Mouse (Mus musculus) lung, postnatal 25 days (tissue): ENCODE data around the gene Susd3.

Experiments
- DNase-seq: peaks from one replicate; pipeline ENCODE4 v3.0.0; 2022; ENCODE audit warnings: low spot score

Gene Susd3

DNA sequence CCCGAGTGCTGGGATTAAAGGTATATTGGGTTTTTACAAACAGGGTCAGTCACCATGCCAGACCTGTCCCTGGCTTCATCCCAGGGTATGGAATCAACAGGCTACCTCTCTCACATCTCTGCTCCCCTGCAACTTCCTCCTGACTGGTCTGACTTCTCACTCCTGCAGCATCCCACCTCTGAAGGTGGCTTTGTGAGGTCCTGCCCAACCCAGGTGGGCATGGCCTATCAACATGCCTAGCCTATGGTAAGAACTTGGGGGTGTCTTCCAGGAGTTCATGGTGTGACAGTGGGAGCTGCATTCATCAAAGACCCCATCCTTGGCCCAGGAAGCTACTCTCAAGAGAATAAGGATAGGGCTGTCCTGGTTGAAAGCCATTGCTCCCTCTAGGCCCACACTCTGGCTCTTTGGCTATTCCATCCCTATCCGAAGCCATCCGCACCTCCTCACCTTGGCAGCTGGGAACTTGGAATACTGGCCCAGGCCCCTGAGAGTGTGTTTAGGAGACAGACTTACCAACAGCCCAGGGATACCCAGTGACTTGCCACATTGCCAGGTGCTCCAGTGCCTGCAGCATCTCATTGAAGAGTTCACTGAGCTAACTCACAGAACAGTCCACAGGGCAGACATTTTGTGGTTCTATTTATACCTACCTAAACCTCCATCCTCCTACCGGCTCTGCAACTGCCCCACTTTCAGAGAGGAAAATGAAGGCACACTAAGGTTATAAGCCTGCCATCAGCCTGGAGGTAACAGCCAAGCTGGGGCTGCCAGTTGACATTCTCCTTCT, 35.6 kb downstream of the Susd3 start:
- no peak for DNase-seq

- DNase-seq: no peak
Measured at GRCm38 (mm10) chr13:49209306-49209705, 39.2 kb downstream of the Susd3 start.

GRCm38 (mm10) chr13:49206341-49206740, 42.2 kb downstream of the Susd3 start:
- DNase-seq: no peak

DNA sequence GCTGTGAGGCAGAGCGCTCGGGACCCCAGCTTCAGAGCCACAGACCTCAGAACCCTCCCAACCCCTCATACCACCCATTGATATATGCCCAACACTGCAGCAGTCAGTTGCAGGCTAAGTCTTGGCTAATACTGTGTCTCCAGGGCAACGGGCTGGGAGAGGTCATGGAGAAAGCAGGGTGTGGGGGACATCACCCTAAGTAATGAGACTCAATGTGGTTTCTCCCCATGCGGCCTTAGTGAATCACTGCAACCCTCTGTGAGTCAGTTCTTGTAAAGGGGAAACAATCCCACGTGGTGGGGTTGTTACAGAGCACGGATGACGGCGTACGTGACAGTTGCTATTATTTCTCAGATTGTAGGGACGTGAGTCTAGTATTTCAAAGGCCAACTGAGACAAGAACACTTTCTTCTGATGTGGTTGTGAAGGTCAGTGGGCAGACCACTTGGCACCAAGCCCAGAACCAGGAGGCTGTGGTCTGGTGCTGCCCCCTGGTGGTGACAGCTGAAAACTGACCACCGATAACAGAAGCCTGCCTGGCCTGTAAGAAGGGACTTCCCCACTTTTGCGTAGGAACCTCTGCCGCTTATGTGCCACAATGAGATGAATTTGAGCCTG, 43.0 kb downstream of the Susd3 start:
- peak; percentile 77 for DNase-seq

DNA sequence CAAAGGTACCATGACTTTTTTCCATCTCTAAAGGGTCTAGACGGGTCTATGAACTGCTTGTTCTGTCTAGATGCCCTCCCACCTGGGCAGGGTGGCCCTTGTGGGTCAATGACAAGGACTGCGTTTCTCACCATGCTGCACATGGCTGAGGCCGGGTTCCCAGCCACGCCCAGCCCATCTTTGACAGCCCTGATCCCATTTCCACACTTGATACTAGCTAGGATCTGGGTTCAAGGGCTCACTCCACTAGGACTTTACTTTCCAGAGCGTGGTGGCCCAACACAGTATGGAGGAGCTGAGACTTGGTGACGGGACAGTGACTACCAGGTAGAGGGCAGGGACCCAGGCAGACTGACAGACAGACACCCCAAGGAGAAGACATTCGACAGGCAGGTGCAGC, 46.0 kb downstream of the Susd3 start:
- DNase-seq: no peak

GRCm38 (mm10) chr13:49200688-49201087, 47.8 kb downstream of the Susd3 start:
- no peak for DNase-seq

DNA sequence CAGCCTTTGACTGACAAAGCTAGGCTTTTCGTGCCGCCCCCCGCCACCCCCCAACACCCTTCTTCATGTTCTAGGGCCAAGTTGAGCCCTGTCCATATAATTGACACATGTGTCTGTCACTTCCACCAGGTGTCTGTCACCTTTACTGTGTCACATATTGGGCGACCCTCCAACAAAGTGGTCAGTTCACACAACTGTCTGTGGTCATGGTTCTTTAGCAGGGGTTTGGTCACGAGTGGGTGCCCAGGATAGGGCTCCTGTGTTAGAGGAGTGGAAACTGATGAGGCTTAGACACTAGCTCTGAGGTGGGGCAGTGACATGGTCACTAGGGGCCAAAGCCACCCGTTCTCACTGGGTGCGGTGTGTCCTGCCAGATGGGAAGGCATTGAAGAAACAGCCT, 48.6 kb downstream of the Susd3 start:
- DNase-seq: no peak

DNA sequence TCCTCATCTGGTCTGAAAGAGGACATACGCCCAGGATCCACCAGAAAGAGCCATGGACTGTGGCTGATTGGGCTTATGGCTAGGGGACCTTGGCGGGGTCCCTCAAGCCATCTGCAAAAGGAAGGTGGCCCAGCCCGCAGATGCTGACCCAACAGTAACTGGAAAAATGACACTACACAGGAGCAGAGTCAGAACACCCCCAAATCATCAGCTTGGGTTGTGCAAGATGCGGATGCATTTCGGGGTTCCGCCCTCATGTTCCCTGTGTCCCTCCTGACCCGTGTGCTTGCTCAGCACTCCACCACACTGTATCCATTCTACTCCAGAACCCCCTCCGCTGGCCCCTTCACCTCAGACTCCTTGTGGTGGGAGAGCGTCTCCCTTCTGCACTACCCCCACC, 49.8 kb downstream of the Susd3 start:
- no peak for DNase-seq

DNA sequence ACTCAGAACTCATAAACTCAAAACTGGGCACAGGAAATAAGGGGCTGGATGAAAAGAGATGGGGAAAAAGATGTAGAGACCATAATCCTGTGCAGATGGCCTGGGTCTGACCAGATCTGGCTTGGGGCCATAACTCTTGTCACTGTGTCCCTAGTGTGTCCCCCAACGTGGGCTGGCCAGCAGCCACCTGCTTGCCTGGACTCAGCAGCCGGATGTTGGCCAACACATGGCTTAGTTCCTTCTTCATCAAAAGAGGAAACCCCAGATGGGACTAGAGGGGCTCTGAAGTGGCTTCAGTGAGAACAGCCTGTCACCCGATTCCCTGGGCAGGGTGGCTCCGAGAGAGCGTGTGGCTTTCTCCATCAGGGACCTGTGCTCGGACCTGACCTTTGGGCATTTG, 51.7 kb downstream of the Susd3 start:
- no peak for DNase-seq

- no peak for DNase-seq
Measured at GRCm38 (mm10) chr13:49196211-49196610, 52.3 kb downstream of the Susd3 start.

- DNase-seq: no peak
Measured at GRCm38 (mm10) chr13:49195651-49196050, 52.9 kb downstream of the Susd3 start.

- no peak for DNase-seq
Measured at GRCm38 (mm10) chr13:49194811-49195210, 53.7 kb downstream of the Susd3 start.

DNA sequence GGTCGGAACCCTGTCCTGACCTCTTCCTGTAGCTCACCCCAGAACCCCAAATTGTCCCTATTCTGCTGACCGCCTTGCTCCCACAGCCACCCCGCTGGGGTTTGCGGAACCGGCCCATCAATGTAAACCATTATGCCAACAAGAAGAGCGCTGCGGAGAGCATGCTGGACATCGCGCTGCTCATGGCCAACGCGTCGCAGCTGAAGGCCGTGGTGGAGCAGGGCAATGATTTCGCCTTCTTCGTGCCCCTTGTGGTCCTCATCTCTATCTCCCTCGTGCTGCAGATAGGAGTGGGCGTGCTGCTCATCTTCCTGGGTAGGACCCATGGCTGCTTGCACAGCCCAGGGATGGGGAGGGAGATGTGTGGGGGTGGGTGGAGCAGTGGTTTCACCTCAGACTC, 54.9 kb downstream of the Susd3 start:
- DNase-seq: no peak

DNA sequence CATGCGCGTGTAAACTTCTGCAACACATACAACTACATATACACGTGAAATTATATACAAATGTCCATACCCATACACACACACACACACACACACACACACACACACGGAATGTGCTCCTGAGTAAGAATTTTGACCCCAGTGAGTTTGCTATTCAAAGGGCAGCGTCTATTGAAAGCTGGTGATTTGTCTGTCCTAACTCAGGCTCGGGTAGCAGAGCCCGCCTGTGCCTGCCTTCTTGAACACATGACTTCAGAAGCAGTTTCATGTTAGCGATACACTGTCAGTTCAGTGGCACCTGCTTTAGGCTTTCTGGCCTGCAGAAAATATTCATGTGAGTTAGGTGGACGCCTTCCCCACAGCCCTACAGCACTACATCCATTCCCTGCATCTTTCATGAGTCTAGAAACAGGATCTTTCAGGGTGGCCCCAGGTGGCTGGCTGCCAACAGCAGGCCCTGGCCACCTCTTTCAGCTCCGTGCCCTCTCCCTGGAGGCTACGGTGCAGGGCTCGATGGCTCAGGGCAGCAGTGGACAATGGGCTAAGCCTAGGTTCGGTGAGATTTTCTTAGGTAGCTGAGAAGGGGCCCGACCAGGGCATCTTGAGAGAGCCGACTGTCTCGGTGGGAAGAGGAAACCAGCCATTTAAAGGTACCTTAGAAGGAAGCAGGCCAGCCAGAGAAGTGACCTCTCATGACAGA, 56.2 kb downstream of the Susd3 start:
- DNase-seq: no peak

DNA sequence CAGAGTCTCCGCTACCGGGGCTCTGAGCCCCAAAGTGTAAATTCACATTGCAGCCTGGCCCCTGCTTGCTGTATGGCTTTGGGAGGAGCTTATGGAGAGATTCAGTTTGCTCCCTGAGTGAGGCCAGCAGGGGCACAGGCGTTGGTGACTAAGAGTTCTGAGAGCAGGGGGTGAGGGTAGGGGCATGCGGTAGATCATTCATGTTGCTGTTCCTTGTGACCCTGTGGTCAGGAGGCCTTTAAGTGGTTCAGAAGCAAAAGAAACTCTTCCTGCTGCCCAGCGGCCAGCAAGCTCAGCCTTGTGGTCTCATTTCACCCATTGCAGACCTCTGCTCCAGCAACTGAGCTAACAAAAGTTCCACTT, 56.9 kb downstream of the Susd3 start:
- no peak for DNase-seq

DNA sequence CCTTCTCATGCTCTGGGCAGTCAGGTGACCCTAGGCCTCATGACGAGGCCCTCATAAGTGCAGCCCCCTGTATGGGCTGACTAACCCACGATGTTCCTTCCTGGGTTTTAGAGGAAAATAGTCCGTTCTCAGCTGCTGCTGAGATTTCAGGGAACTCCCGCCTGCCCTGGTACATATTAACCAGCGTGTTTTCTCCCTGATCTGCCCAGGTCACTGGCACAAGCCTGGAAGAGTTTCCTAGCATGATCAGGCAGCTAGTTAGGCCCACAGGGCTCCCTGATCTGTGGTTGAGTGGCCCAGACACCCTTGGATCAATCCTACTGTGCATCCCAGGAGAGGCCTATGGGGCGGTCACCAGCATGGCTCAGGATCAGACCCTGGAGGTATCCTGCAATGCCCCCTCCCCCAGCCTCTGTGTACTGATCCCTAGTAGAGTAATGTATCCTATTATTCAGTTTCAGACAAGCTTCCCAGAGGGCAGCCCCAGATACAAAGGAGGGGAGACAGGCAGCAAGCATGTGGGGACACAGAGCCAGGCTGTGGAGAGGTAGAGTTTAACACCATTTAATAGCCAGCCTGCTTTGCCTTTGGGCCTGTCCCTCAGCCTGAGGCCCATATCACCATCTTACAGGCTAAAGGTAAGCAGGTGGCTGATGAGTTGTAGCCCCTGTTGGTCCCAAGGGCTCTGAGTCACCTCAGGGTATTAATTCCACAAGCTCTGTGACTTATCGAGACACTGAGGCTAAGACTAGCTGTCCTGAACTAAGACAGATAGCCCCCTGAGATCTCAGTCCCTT, 57.4 kb downstream of the Susd3 start:
- no peak for DNase-seq

DNA sequence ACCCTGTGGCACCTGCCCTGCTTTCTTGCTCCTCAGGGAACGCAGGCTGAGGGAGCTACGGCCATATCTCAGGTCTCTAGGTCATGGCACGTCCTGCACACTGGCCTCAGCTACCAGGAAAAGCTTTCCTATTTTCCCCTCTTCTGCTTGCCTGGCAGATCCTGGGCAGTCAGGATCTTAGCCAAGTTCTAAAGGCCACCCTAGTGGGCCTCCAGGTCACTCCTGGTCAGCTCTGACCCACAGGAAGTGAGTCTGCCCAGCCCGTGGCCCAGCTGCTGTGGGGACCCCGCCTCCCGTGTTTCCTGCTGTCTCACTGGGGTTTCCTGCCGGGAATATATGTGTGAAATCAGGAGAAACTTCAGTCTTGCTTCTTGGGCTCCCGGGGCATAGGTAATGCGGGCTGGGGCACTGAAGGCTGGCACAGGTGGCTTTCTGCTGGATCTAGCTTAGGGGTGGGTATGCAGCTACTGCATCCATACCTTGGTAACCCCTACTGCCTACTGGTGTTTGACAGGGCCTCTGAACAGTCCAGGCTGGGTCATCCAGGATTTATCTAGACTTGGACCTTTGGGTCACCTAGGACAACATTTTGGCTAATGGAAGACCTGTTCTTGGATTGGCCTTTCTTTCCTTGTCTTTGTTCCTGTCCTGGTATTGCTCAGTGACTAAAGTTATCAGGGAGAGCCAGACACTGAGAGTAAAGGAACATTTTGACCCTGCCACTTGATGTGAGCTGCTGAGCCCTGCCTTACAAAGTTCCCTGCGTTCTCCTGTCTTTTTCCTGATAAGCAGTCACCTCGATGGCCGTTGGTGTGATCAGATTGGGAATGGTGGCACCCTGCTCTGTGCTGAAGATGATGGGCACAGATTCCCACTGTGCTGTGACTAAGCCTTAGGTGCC, 58.3 kb downstream of the Susd3 start:
- peak; percentile 75 for DNase-seq

- DNase-seq: no peak
Measured at GRCm38 (mm10) chr13:49188966-49189360, 59.5 kb downstream of the Susd3 start.

- DNase-seq: no peak
Measured at GRCm38 (mm10) chr13:49188219-49188965, 60.1 kb downstream of the Susd3 start.
